Mouse (Mus musculus): ENCODE measurements at regions not wholly inside any gene's neighbourhood (a gene's known extent, or its start where the extent isn't known, plus 50 kb on each side); places are given as distances from the start of the nearest gene placed in this dataset.
A peak's percentile ranks its signal among the peaks of the same experiment; 100 is the strongest.

- H3K36me3 ChIP-seq (replicated peaks; ENCODE audit: insufficient read depth, low read length): no peaks in the 10 kb centered on the region
- H3K4me3 ChIP-seq (ENCODE audit: low read depth, low read length): no peak overlapping the region
- TF ChIP-seq EP300 (IDR thresholded peaks at IDR 0.05; ENCODE audit: low read depth): no peak
- TF ChIP-seq CTCF (IDR thresholded peaks at IDR 0.05; ENCODE audit: low read depth): peak; percentile 49
- H3K4me2 ChIP-seq (ENCODE audit: low read depth, low read length): no peak overlapping the region
- no peak overlapping the region for H3K27ac ChIP-seq (ENCODE audit: low read depth)
- DNase-seq (peak; percentile 24), ATAC-seq (no peak)
- WGBS (ENCODE audit: insufficient replicate concordance): 70% methylated on average over 7 of the region's 7 CpGs
- no peak overlapping the region for H3K9ac ChIP-seq (replicated peaks)
- H3K4me1 ChIP-seq (ENCODE audit: insufficient read depth): no peaks in the 10 kb centered on the region
- no peaks in the 10 kb centered on the region for H3K27me3 ChIP-seq (ENCODE audit: insufficient read depth, low read length)
- no peaks in the 10 kb centered on the region for H3K9me3 ChIP-seq (ENCODE audit: low read length)
Observed at GRCm38 (mm10) chr2:116216418-116216817, 150.8 kb upstream of the Meis2 start.

GRCm38 (mm10) chr2:116201248-116202223 is 135.9 kb upstream of the Meis2 start:
- WGBS (ENCODE audit: insufficient replicate concordance): 62% methylated on average over 14 of the region's 14 CpGs
- H3K27me3 ChIP-seq (ENCODE audit: insufficient read depth, low read length): no peaks in the 10 kb centered on the region
- no peaks in the 10 kb centered on the region for H3K9me3 ChIP-seq (ENCODE audit: low read length)
- DNase-seq (no peak), ATAC-seq (no peak)
- H3K36me3 ChIP-seq (replicated peaks; ENCODE audit: insufficient read depth, low read length): no peaks in the 10 kb centered on the region
- H3K9ac ChIP-seq (replicated peaks): no peak overlapping the region
- H3K4me3 ChIP-seq (ENCODE audit: low read depth, low read length): no peak overlapping the region
- no peak overlapping the region for H3K27ac ChIP-seq (ENCODE audit: low read depth)
- TF ChIP-seq EP300 (IDR thresholded peaks at IDR 0.05; ENCODE audit: low read depth): no peak
- no peak for TF ChIP-seq CTCF (IDR thresholded peaks at IDR 0.05; ENCODE audit: low read depth)
- H3K4me1 ChIP-seq (ENCODE audit: insufficient read depth): no peaks in the 10 kb centered on the region
- H3K4me2 ChIP-seq (ENCODE audit: low read depth, low read length): no peak overlapping the region

GRCm38 (mm10) chr2:116200795-116201194 is 135.2 kb upstream of the Meis2 start:
- 65% methylated on average over 5 of the region's 5 CpGs for WGBS (ENCODE audit: insufficient replicate concordance)
- DNase-seq: no peak
- ATAC-seq: no peak
- Histone ChIP-seq H3K4me2 (ENCODE audit: low read depth, low read length) (no peak overlapping the region), H3K9me3 (ENCODE audit: low read length) (no peaks in the 10 kb centered on the region), H3K27ac (ENCODE audit: low read depth) (no peak overlapping the region), H3K9ac (replicated peaks) (no peak overlapping the region), H3K4me3 (ENCODE audit: low read depth, low read length) (no peak overlapping the region), H3K4me1 (ENCODE audit: insufficient read depth) (no peaks in the 10 kb centered on the region), H3K36me3 (replicated peaks; ENCODE audit: insufficient read depth, low read length) (no peaks in the 10 kb centered on the region), H3K27me3 (ENCODE audit: insufficient read depth, low read length) (no peaks in the 10 kb centered on the region)
- TF ChIP-seq EP300 (IDR thresholded peaks at IDR 0.05; ENCODE audit: low read depth) (no peak), CTCF (IDR thresholded peaks at IDR 0.05; ENCODE audit: low read depth) (no peak)

GRCm38 (mm10) chr2:116181861-116182260 is 116.2 kb upstream of the Meis2 start:
- no peak for TF ChIP-seq CTCF (IDR thresholded peaks at IDR 0.05; ENCODE audit: low read depth)
- TF ChIP-seq EP300 (IDR thresholded peaks at IDR 0.05; ENCODE audit: low read depth): no peak
- Histone ChIP-seq H3K27me3 (ENCODE audit: insufficient read depth, low read length) (no peaks in the 10 kb centered on the region), H3K9me3 (ENCODE audit: low read length) (no peaks in the 10 kb centered on the region), H3K9ac (replicated peaks) (no peak overlapping the region), H3K27ac (ENCODE audit: low read depth) (no peak overlapping the region), H3K4me2 (ENCODE audit: low read depth, low read length) (no peak overlapping the region), H3K36me3 (replicated peaks; ENCODE audit: insufficient read depth, low read length) (no peaks in the 10 kb centered on the region), H3K4me1 (ENCODE audit: insufficient read depth) (no peaks in the 10 kb centered on the region), H3K4me3 (ENCODE audit: low read depth, low read length) (no peak overlapping the region)
- ATAC-seq: no peak
- DNase-seq: no peak
- 77% methylated on average over 11 of the region's 11 CpGs for WGBS (ENCODE audit: insufficient replicate concordance)

- no peaks in the 10 kb centered on the region for H3K4me1 ChIP-seq (ENCODE audit: insufficient read depth)
- 72% methylated on average over 3 of the region's 3 CpGs for WGBS (ENCODE audit: insufficient replicate concordance)
- TF ChIP-seq CTCF (IDR thresholded peaks at IDR 0.05; ENCODE audit: low read depth) (no peak), EP300 (IDR thresholded peaks at IDR 0.05; ENCODE audit: low read depth) (no peak)
- ATAC-seq (no peak), DNase-seq (no peak)
- no peaks in the 10 kb centered on the region for H3K27me3 ChIP-seq (ENCODE audit: insufficient read depth, low read length)
- H3K4me2 ChIP-seq (ENCODE audit: low read depth, low read length): no peak overlapping the region
- H3K36me3 ChIP-seq (replicated peaks; ENCODE audit: insufficient read depth, low read length): no peaks in the 10 kb centered on the region
- no peak overlapping the region for H3K27ac ChIP-seq (ENCODE audit: low read depth)
- no peak overlapping the region for H3K4me3 ChIP-seq (ENCODE audit: low read depth, low read length)
- no peaks in the 10 kb centered on the region for H3K9me3 ChIP-seq (ENCODE audit: low read length)
- no peak overlapping the region for H3K9ac ChIP-seq (replicated peaks)
Observed at GRCm38 (mm10) chr2:116177155-116177554, 111.5 kb upstream of the Meis2 start.

- 82% methylated on average over 16 of the region's 16 CpGs for WGBS (ENCODE audit: insufficient replicate concordance)
- Histone ChIP-seq H3K4me1 (ENCODE audit: insufficient read depth) (no peaks in the 10 kb centered on the region), H3K9me3 (ENCODE audit: low read length) (no peaks in the 10 kb centered on the region)
Observed at GRCm38 (mm10) chr2:116165871-116166770, 100.5 kb upstream of the Meis2 start.

More at GRCm38 (mm10) chr2:116165871-116166770, 100.5 kb upstream of the Meis2 start:
- H3K27ac ChIP-seq (ENCODE audit: low read depth): no peak overlapping the region
- no peaks in the 10 kb centered on the region for H3K36me3 ChIP-seq (replicated peaks; ENCODE audit: insufficient read depth, low read length)
- H3K4me3 ChIP-seq (ENCODE audit: low read depth, low read length): no peak overlapping the region
- ATAC-seq (no peak), DNase-seq (no peak)
- no peak overlapping the region for H3K9ac ChIP-seq (replicated peaks)
- TF ChIP-seq CTCF (IDR thresholded peaks at IDR 0.05; ENCODE audit: low read depth): no peak
- no peak for TF ChIP-seq EP300 (IDR thresholded peaks at IDR 0.05; ENCODE audit: low read depth)
- H3K4me2 ChIP-seq (ENCODE audit: low read depth, low read length): no peak overlapping the region
- H3K27me3 ChIP-seq (ENCODE audit: insufficient read depth, low read length): no peaks in the 10 kb centered on the region

All from liver, postnatal 0 days (tissue).